Mouse (Mus musculus) cortical plate, adult 2 months (tissue): ENCODE measurements around the gene Rsrc2.
"Not testable (repeated sequence)": the region's sequence is repeated elsewhere in the genome, so short reads cannot be mapped to it uniquely, and the experiment has no call there.

ENCODE experiments used
- CTCF ChIP-seq: fragments of 200-500 bp; IDR thresholded peaks from 2 replicates; pipeline ENCODE4 v1.5.1; 2011; ENCODE audit warnings: mild to moderate bottlenecking, control low read depth, low read length; ENCODE audit not compliant: insufficient read depth; ENCODE audit errors: extremely low read depth
- POLR2A ChIP-seq: fragments of 200-500 bp; IDR thresholded peaks from 2 replicates; pipeline ENCODE4 v1.6.1; 2011; ENCODE audit warnings: mild to moderate bottlenecking, low read length, control low read depth; ENCODE audit not compliant: insufficient read depth; ENCODE audit errors: extremely low read depth

DNA sequence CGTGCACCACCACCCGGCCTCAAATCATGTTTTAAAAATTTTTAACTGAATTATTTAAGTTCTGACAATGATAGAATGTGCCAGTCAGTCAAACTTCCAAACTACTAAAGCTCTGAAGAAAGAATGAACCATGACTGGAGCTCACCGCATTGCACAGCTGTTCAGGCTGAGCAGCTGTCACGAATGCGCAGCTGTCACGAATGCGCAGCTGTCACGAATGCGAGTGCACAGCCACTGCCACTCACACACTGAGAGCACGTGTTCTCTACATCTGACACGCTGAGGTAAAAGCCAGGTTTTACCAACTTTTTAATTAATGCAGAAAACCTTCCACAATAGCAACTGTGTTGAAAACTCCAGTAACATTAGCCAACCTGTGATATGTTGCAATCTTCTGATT is 17.2 kb upstream of the Rsrc2 start:
- TF ChIP-seq POLR2A, CTCF: not testable (repeated sequence)
